Mouse (Mus musculus) MEL (cell line): ENCODE measurements around the gene Gramd4.

Experiments
- CTCF ChIP-seq, 3 experiments: IDR thresholded peaks in 2 of 3; conservative IDR thresholded peaks in 1 of 3; 2 replicates each; pipeline ENCODE4 v1.5.1; 2011 to 2012; ENCODE audit warnings: low read length in 3 of 3, low read depth in 2 of 3, mild to moderate bottlenecking in 2 of 3, improper control_type of control experiment in 1 of 3, inconsistent platforms in 1 of 3, mixed read lengths in 1 of 3, moderate library complexity in 1 of 3; ENCODE audit not compliant: control insufficient read depth in 1 of 3, insufficient read depth in 1 of 3, poor library complexity in 1 of 3, severe bottlenecking in 1 of 3
- POLR2A ChIP-seq, 2 experiments: IDR thresholded peaks; 2 replicates each; pipeline ENCODE4 v1.6.1; 2011 to 2012; ENCODE audit warnings: low read length in 2 of 2, mild to moderate bottlenecking in 2 of 2, control low read depth in 1 of 2, improper control_type of control experiment in 1 of 2, low read depth in 1 of 2, moderate library complexity in 1 of 2; ENCODE audit not compliant: control insufficient read depth in 1 of 2, insufficient read depth in 1 of 2, poor library complexity in 1 of 2
- RCOR1 ChIP-seq: IDR thresholded peaks from 2 replicates; pipeline ENCODE4 v1.6.1; 2012; ENCODE audit warnings: low read depth, mild to moderate bottlenecking, inconsistent platforms, low read length, improper control_type of control experiment
- SMC3 ChIP-seq: IDR thresholded peaks from 2 replicates; pipeline ENCODE4 v1.6.1; 2011; ENCODE audit warnings: low read depth, low read length, improper control_type of control experiment
- USF1 ChIP-seq: IDR thresholded peaks from 2 replicates; pipeline ENCODE4 v1.6.1; 2014; ENCODE audit warnings: low read depth, mild to moderate bottlenecking, inconsistent platforms, low read length, improper control_type of control experiment, moderate library complexity
- USF2 ChIP-seq, 2 experiments: IDR thresholded peaks; 2 replicates each; pipeline ENCODE4 v1.6.1; 2011 to 2012; ENCODE audit warnings: improper control_type of control experiment in 2 of 2, low read length in 2 of 2, borderline replicate concordance in 1 of 2, inconsistent platforms in 1 of 2, low read depth in 1 of 2, mild to moderate bottlenecking in 1 of 2; ENCODE audit not compliant: insufficient read depth in 1 of 2
- ZNF384 ChIP-seq: IDR thresholded peaks from 2 replicates; pipeline ENCODE4 v1.6.1; 2012; ENCODE audit warnings: low read depth, mild to moderate bottlenecking, inconsistent platforms, low read length, improper control_type of control experiment

DNA sequence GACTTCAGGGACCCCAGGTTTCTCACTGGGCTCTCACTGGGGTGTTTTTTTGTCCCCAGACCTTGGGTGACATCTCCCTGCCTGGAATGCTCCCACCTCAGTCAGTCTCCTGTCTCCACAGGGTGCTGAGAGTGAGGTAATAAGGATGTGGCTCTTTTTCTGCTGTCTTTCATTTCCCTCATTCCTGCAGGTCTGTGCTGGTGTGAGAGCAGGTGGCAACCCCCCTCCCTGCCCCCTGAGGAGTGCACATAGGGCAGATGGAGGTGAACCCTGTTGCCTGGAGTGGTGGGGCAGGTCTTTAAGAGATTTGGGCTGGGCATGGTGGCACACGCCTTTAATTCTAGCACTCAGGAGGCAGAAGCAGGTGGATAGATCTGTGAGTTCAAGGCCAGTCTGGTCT is 13.7 kb downstream of the Gramd4 start:
- TF ChIP-seq ZNF384 (no peak), CTCF (IDR thresholded peaks at IDR 0.05 in 2 of 3, conservative IDR thresholded peaks at IDR 0.05 in 1 of 3; ENCODE audit: control insufficient read depth in 1 of 3, insufficient read depth in 1 of 3, low read depth in 2 of 3, low read length in 3 of 3, poor library complexity in 1 of 3, severe bottlenecking in 1 of 3) (no peak), USF1 (no peak), RCOR1 (no peak), SMC3 (no peak), POLR2A (IDR thresholded peaks at IDR 0.05; ENCODE audit: control insufficient read depth in 1 of 2, insufficient read depth in 1 of 2, low read depth in 1 of 2, low read length in 2 of 2, poor library complexity in 1 of 2) (no peak), USF2 (IDR thresholded peaks at IDR 0.05; ENCODE audit: borderline replicate concordance in 1 of 2, insufficient read depth in 1 of 2, low read depth in 1 of 2, low read length in 2 of 2) (no peak)
